Mouse (Mus musculus): Measurements from ENCODE around the gene 1600014C10Rik. TPM values are rescaled to one million over a fixed set of nuclear protein-coding genes. Genes with fewer than 3 reads are reported as not detected.

1600014C10Rik gene
- polyA plus RNA-seq, 1 experiment from 2014 or later: 15.5 TPM

- no peak overlapping the region for H3K4me3 ChIP-seq
- no peak overlapping the region for H3K27ac ChIP-seq (replicated peaks)
- DNase-seq (ENCODE audit: low spot score): no peak
- H3K4me1 ChIP-seq: peaks cover 9% of the 10 kb centered on the region
- H3K27me3 ChIP-seq (replicated peaks; ENCODE audit: low read depth, poor library complexity, severe bottlenecking): no peaks in the 10 kb centered on the region
- H3K36me3 ChIP-seq (replicated peaks): no peaks in the 10 kb centered on the region
- no peaks in the 10 kb centered on the region for H3K9me3 ChIP-seq
- WGBS: 86% methylated on average over 3 of the region's 3 CpGs
These were observed 23.5 kb downstream of the 1600014C10Rik start for GRCm38 (mm10) chr7:38206564-38206963.

- 74% methylated on average over 3 of the region's 3 CpGs for WGBS
- Histone ChIP-seq H3K4me3 (no peak overlapping the region), H3K9me3 (no peaks in the 10 kb centered on the region), H3K27me3 (replicated peaks; ENCODE audit: low read depth, poor library complexity, severe bottlenecking) (no peaks in the 10 kb centered on the region), H3K36me3 (replicated peaks) (no peaks in the 10 kb centered on the region), H3K4me1 (peaks cover 18% of the 10 kb centered on the region), H3K27ac (replicated peaks) (no peak overlapping the region)
- DNase-seq (ENCODE audit: low spot score): no peak
These were observed 26.0 kb downstream of the 1600014C10Rik start for GRCm38 (mm10) chr7:38208969-38209368.

GRCm38 (mm10) chr7:38209478-38210152, 26.6 kb downstream of the 1600014C10Rik start:
- Histone ChIP-seq H3K4me1 (peaks cover 18% of the 10 kb centered on the region), H3K27me3 (replicated peaks; ENCODE audit: low read depth, poor library complexity, severe bottlenecking) (no peaks in the 10 kb centered on the region), H3K27ac (replicated peaks) (no peak overlapping the region), H3K4me3 (no peak overlapping the region), H3K9me3 (no peaks in the 10 kb centered on the region), H3K36me3 (replicated peaks) (no peaks in the 10 kb centered on the region)
- DNase-seq (ENCODE audit: low spot score): no peak
- WGBS: 69% methylated on average over 11 of the region's 11 CpGs

- 56% methylated on average over 3 of the region's 3 CpGs for WGBS
- Histone ChIP-seq H3K27me3 (replicated peaks; ENCODE audit: low read depth, poor library complexity, severe bottlenecking) (no peaks in the 10 kb centered on the region), H3K36me3 (replicated peaks) (no peaks in the 10 kb centered on the region), H3K4me3 (no peak overlapping the region), H3K4me1 (peaks cover 18% of the 10 kb centered on the region), H3K9me3 (no peaks in the 10 kb centered on the region), H3K27ac (replicated peaks) (no peak overlapping the region)
- DNase-seq (ENCODE audit: low spot score): no peak
These were observed 29.6 kb downstream of the 1600014C10Rik start for GRCm38 (mm10) chr7:38212651-38213062.

GRCm38 (mm10) chr7:38214473-38215214, 31.6 kb downstream of the 1600014C10Rik start:
- Histone ChIP-seq H3K4me1 (peaks cover 11% of the 10 kb centered on the region), H3K9me3 (no peaks in the 10 kb centered on the region), H3K36me3 (replicated peaks) (no peaks in the 10 kb centered on the region), H3K27ac (replicated peaks) (no peak overlapping the region), H3K27me3 (replicated peaks; ENCODE audit: low read depth, poor library complexity, severe bottlenecking) (no peaks in the 10 kb centered on the region), H3K4me3 (no peak overlapping the region)
- 61% methylated on average over 5 of the region's 5 CpGs for WGBS
- DNase-seq (ENCODE audit: low spot score): no peak

- H3K4me1 ChIP-seq: peaks cover 9% of the 10 kb centered on the region; the same call in 1 of the 2 replicates
- H3K9me3 ChIP-seq: no peaks in the 10 kb centered on the region
- WGBS: 78% methylated on average over 7 of the region's 7 CpGs
- no peak overlapping the region for H3K27ac ChIP-seq (replicated peaks)
- H3K4me3 ChIP-seq: no peak overlapping the region
- H3K36me3 ChIP-seq (replicated peaks): 0 out of 2 replicates have a peak, but pooled peaks cover 4% of the 10 kb centered on the region
- DNase-seq (ENCODE audit: low spot score): no peak
- no peaks in the 10 kb centered on the region for H3K27me3 ChIP-seq (replicated peaks; ENCODE audit: low read depth, poor library complexity, severe bottlenecking)
These were observed 32.3 kb downstream of the 1600014C10Rik start for GRCm38 (mm10) chr7:38215281-38215680.

GRCm38 (mm10) chr7:38215697-38216096, 32.7 kb downstream of the 1600014C10Rik start:
- H3K36me3 ChIP-seq (replicated peaks): peaks cover 7% of the 10 kb centered on the region
- H3K27me3 ChIP-seq (replicated peaks; ENCODE audit: low read depth, poor library complexity, severe bottlenecking): no peaks in the 10 kb centered on the region
- H3K4me1 ChIP-seq: peaks cover 9% of the 10 kb centered on the region; the same call in 1 of the 2 replicates
- no peak overlapping the region for H3K4me3 ChIP-seq
- no peaks in the 10 kb centered on the region for H3K9me3 ChIP-seq
- 84% methylated on average over 6 of the region's 6 CpGs for WGBS
- no peak overlapping the region for H3K27ac ChIP-seq (replicated peaks)
- DNase-seq (ENCODE audit: low spot score): no peak

GRCm38 (mm10) chr7:38217417-38218171, 34.6 kb downstream of the 1600014C10Rik start:
- WGBS: 50% methylated on average over 5 of the region's 5 CpGs
- DNase-seq (ENCODE audit: low spot score): no peak
- no peak overlapping the region for H3K27ac ChIP-seq (replicated peaks)
- no peaks in the 10 kb centered on the region for H3K27me3 ChIP-seq (replicated peaks; ENCODE audit: low read depth, poor library complexity, severe bottlenecking)
- H3K4me3 ChIP-seq: no peak overlapping the region
- H3K9me3 ChIP-seq: no peaks in the 10 kb centered on the region
- peaks cover 21% of the 10 kb centered on the region for H3K36me3 ChIP-seq (replicated peaks)
- H3K4me1 ChIP-seq: 0 out of 2 replicates have a peak, but pooled peaks cover 4% of the 10 kb centered on the region

GRCm38 (mm10) chr7:38218631-38219367, 35.8 kb downstream of the 1600014C10Rik start:
- no peaks in the 10 kb centered on the region for H3K27me3 ChIP-seq (replicated peaks; ENCODE audit: low read depth, poor library complexity, severe bottlenecking)
- no peak overlapping the region for H3K4me3 ChIP-seq
- H3K36me3 ChIP-seq (replicated peaks): peaks cover 21% of the 10 kb centered on the region
- DNase-seq (ENCODE audit: low spot score): no peak
- no peak overlapping the region for H3K27ac ChIP-seq (replicated peaks)
- H3K4me1 ChIP-seq: no peaks in the 10 kb centered on the region
- WGBS: 84% methylated on average over 8 of the region's 8 CpGs
- H3K9me3 ChIP-seq: no peaks in the 10 kb centered on the region

- H3K9me3 ChIP-seq: no peaks in the 10 kb centered on the region
- H3K4me1 ChIP-seq: no peaks in the 10 kb centered on the region
- H3K27ac ChIP-seq (replicated peaks): no peak overlapping the region
- H3K36me3 ChIP-seq (replicated peaks): peaks cover 21% of the 10 kb centered on the region
- H3K27me3 ChIP-seq (replicated peaks; ENCODE audit: low read depth, poor library complexity, severe bottlenecking): no peaks in the 10 kb centered on the region
- WGBS: 89% methylated on average over 4 of the region's 4 CpGs
- H3K4me3 ChIP-seq: no peak overlapping the region
- DNase-seq (ENCODE audit: low spot score): no peak
These were observed 36.5 kb downstream of the 1600014C10Rik start for GRCm38 (mm10) chr7:38219526-38219925.

GRCm38 (mm10) chr7:38220866-38221265, 37.8 kb downstream of the 1600014C10Rik start:
- DNase-seq (ENCODE audit: low spot score): no peak
- Histone ChIP-seq H3K27ac (replicated peaks) (no peak overlapping the region), H3K9me3 (no peaks in the 10 kb centered on the region), H3K4me1 (peaks cover 7% of the 10 kb centered on the region; the same call in 1 of the 2 replicates), H3K36me3 (replicated peaks) (peaks cover 21% of the 10 kb centered on the region), H3K27me3 (replicated peaks; ENCODE audit: low read depth, poor library complexity, severe bottlenecking) (no peaks in the 10 kb centered on the region), H3K4me3 (no peak overlapping the region)
- WGBS: 91% methylated on average over 7 of the region's 7 CpGs
